Mouse (Mus musculus): ENCODE data around the gene Klf11.
"Not testable (repeated sequence)": the region's sequence is repeated elsewhere in the genome, so short reads cannot be mapped to it uniquely, and the experiment has no call there.

Klf11 gene

DNA sequence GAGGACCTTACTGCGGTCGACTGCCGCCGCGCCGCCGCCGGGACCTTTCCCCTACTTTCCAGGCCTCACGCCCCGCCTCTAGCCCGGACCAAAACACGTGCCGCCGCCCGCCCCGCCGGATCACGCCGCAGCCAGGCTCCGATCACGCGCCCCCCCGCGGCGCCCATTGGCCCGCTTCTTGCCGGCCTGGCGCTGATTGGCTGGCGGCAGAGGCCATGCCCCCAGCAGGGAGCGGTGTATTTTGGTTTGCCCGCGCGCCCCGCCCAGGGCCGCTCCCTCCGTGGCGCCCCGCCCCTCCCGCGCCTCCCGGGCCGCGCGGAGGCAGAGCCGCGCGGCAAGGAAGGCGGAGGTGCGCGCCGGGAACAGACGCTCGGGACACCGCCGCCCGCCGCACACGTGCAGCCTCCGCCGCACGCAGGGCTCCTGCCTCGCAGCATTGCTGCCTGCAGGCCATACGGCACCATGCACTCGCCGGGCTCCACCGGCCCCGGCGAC is at the start of gene Klf11:
Gene Klf11 (plus strand): TSS at position 212 of the 495 bp plus-strand sequence.
- DNase-seq: peak; percentile 99

DNA sequence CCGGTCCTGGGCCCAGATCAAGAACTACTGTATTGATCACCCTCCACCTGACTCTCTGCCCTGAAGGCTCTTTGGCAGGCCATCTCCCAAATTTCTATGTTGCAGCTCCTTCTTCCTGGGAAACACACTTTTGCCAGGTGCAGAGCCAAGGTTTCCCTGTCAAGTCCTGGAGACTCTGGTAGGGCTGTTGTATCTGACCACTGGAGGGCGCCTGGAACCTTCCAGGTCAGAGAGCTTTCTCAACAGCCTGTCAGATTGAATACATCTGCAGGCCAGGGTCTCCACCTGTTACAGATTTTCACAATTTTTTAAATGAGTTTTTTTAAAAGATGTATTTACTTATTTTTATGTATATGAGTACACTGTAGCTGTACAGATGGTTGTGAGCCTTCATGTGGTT is 47.8 kb upstream of the Klf11 start:
- DNase-seq: peak; percentile 85

GRCm38 (mm10) chr12:24606166-24606565 is 44.9 kb upstream of the Klf11 start:
- no peak for DNase-seq

DNA sequence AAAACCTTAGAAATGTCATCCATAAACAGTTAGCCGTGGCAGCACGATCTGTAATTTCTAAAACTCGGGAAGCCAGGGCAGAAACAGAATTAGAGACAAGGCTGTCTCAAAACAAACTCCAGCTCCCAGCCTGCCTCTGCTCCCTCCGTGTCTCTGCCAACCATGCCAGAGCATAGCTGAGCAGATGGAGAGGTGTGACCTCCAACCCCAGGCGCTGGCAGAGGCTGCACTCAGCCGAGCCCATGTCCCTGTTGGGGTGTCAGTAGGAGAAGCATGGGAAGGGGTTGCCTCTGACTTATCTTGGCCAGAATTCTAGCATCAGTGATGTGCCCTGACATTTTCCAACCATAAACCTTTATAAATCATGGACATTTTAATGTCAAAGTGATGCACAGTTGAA is 38.5 kb upstream of the Klf11 start:
- no peak for DNase-seq

DNA sequence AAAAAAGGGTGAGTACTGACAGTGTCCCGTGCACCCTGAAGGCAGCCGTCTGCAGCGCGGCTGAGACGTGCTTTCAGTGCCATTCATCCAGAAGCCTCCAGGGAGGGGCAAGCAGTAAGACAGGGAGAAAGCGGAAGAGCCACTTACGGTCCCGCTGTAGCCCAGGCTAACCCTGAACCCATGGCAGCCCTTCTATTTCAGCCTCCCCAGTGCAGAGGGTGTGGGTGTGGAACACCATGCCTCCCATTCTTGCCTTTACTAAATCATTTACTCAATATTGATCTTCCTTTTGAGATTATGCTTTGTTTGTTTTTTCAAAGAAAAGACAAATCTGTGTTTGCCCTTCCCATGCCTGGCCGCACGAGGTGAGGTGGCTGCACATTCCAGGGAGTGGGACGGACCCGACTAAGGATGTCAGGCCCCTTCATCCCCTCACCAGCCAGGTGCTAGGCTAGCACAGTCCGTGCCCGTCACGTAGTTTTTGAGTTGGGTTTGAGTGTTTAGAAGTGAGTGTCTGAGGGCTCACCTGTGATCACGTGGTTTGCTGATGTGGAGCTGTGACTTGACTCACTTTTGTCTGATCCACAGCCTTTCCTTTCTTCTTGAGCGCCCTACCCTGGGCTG is 36.5 kb upstream of the Klf11 start:
- no peak for DNase-seq

DNA sequence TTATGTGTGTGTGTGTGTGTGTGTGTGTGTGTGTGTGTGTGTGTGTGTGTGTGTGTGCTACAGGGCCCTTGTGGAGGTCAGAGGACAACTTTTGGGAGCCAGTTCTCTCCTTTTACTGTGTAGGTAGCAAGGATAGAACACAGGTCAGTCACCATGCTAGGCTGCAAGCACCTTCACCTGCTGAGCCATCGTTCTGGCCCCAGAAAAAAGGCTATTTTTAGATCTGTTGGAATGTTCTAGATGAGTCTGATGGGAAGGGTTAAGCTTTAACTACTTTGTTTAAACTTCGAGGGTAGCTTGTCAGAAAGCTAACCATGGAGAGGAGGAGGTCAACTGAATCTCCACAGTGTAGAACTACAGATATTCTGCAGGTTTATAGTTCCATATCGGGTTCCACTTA is 35.9 kb upstream of the Klf11 start:
- DNase-seq: no peak

DNA sequence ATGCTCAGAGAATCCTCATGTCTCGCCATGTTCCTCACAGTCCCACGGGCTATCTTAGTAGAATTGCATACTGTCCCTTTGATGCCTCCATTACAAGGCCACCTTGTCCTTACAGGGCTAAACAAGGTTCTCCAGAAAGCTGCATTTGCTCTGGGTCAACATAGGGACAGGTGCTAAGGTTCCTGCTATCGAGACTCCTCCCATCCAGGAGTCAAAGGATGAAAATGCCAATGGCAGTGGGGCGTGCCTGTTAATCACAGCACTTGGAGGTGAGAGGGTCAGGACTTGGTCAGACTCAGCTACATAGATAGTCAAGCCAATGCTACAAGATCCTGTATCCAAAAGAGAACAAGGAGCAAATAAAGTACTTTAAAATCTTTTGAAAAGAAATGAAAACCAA is 31.6 kb upstream of the Klf11 start:
- no peak for DNase-seq

DNA sequence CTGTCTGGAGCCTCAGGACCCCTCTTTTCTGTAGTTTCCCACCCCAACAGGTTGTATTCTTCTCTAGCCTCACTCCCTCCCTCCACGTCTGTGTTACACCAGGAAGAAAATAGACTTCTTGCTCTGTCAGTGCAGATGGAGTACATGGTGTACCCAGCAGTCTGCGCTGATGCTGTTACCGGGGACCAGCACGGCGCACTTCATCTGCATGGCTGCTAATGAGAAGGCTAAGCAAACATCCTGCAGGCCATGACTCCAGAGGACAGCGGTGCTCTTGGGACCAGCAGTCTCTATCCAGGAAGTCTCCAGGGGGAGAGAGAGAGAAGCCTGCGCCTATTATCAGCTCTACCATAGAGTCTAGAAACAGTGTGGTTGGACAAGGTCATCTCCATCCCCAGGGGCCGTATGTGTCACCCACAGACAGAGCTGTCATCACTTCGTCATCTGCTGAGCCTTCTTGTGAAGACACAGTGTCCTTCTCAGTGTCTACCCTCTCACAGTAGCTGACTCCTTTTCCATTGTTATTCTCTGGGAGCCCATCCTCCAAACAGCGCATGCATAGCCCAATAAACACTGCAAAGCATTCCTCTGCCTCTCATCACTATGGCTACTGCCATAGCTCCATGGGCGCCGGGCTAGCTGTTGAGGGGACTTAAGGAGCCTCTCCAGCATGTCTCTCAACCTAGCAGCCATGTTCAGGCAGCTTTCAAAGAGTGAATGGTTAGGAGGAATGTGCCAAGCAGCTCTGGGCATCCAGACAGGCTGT is 27.4 kb upstream of the Klf11 start:
- no peak for DNase-seq

DNA sequence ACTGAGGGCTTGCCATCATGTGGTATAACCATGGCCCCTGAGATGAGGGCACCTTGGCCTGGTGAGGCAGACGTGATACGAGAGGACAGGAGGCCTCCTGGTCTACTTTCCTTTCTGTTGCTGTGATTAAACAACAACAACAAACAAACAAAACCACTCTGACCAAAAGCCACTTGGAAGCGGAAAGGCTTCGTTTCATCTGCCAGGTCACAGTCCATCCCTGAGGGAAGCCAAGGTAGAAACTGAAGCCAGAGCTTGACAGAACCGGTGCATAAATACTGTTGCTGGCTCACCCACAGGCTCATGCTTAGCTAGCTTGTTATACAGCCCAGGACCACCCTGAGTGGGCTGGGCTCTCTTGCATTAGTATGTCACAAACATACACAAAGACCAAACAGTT is 24.7 kb upstream of the Klf11 start:
- no peak for DNase-seq

GRCm38 (mm10) chr12:24627215-24627614 is 23.9 kb upstream of the Klf11 start:
- no peak for DNase-seq

DNA sequence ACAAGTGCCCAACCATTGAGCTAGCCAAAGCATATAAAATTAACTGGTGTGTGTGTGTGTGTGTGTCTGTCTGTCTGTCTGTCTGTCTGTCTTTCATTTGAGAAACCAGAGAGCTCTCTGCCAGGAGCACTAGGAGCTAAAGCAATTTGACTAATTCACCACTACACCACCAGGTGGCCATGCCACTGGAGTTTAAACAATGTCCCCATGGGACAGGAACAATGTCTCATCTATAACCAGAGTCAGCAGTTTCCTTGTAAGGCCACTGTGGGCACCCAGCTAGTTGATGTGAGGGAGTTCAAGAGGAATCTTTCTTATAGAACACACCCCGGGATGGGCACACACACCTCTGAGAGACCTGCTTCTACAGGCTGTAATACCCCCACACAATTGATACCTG is 20.9 kb upstream of the Klf11 start:
- DNase-seq: peak; percentile 82

DNA sequence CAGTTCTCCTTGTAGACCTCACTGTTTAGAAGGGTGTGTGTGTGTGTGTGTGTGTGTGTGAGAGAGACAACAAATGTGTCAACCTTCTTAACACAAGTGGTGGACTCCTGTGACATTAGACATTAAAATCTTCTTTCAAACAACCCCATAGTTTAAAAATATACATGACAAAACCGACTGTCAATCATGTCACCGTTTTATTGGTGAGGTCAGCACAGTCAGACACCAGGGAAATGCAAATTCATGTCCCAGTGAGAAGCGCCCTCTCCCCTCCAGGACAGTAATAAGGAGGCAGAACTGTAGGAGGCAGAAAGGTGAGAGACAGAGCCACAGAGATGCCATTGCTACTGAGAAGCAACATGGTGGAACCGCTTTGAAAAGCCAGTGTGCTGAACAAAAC is 18.7 kb upstream of the Klf11 start:
- DNase-seq: no peak

GRCm38 (mm10) chr12:24633753-24634191 is 17.3 kb upstream of the Klf11 start:
- peak; percentile 71 for DNase-seq

GRCm38 (mm10) chr12:24634212-24634611 is 16.9 kb upstream of the Klf11 start:
- no peak for DNase-seq

DNA sequence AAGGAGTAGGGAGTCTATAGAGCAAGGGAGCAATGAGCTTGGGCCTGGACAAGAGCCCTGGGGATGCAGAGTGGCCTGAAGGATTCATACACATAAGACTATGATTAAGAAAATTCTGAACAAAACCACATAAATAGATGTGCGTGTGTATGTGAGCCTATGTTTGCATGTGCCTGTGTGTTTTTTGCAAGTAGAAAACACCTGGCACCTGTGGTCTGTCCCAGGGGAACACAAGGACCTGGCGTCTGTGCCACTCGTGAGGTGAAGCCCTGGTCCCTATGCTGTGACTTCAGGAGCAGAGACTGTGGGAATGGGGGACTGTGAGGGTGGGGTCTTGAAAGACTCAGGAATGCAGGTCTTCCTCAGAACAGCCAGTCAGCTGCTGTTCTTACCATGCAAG is 16.4 kb upstream of the Klf11 start:
- no peak for DNase-seq

DNA sequence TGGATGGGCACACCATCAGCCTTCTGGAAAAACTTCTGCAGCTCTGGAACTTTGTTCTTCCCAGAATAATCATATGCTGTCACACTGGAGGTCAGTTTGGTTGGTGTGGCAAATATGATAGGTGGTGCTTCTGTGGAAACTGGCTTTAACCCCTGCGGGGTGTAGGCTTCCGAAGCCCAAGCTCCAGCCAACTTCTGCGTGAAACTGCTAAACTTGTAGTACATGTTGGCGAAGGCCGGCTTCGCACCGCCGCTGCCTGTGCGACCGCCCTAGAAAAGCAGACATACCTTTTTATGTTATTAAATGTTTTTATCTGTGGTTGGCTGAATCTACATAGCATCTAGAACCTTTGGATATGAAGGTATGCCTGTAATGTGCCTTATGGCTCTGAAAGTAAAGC is 12.3 kb upstream of the Klf11 start:
- not testable (repeated sequence) for DNase-seq

DNA sequence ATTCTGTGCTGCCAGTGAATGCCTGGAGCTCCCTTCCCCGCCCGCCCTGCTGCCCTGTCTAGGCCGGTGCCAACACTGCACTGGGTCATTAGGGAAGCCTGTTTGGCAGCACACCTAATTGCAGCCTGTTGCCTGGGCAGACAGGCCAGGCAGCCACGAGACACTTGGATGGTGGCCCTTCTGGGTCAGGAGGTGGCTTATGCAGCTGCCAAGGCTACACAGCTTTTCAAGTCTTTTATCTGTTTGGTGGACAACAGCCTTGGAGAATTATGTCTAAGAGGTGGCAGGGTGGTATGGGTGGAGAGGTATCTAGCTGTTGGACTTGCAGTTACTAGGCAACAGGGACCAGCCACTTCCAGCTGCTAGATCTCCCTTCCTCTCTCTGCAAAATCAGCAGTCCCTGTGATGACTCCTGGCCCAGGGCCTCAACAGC is 8.7 kb upstream of the Klf11 start:
- DNase-seq: peak; percentile 79

DNA sequence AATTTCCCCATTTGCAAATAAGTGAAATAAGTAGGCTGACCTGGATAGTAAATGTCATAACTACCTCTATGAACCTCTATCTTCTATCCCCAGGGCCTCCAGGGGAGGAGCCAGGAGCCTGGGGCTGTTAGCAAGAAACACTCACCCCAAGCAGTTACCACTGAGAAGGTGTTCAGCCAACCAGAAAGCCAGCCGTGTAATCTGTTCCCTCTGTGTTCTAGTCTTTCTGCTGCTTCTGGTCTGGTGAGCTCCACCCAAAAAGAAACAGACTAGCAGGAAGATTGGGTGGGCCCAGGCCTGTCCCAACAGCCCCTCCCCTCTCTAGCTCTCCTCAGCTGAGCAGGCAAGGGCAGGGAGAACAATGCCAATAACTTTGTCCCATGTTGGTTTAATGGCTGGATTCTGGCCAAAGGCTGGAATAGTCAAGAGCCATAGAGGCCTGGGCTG is 6.9 kb upstream of the Klf11 start:
- peak; percentile 78 for DNase-seq

GRCm38 (mm10) chr12:24645901-24646300 is 5.2 kb upstream of the Klf11 start:
- no peak for DNase-seq

DNA sequence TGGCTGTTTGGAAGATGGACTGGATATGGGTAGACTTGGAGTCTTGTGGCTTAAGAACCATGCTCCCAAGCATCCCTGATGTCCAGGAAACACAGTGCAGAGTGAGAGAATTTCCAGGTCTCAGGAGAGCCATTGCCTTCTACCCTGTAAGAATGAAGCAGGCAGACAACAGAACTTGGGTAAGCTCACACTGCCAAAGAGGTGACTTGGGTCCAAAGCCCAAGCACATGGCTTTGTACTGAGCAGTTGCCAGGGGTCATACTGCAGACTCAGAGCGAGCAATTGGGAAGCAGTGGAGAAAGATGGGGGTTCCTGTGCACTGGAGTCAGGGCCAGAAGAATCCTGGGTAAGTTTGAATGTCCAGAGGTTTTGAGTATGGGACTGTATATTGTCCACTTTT is 3.0 kb upstream of the Klf11 start:
- DNase-seq: no peak

GRCm38 (mm10) chr12:24650415-24651062 is 535 bp upstream of the Klf11 start:
- no peak for DNase-seq

- peak; percentile 99 for DNase-seq
These were observed 718 bp downstream of the Klf11 start for GRCm38 (mm10) chr12:24651642-24652342.

All from lung, postnatal 10 days (tissue).